Mouse (Mus musculus) embryonic facial prominence, embryonic 13.5 days (tissue): ENCODE measurements around the gene Zbtb7a. TPM values are rescaled to one million over a fixed set of nuclear protein-coding genes. Genes with fewer than 3 reads are reported as not detected.

Source experiments
- ATAC-seq: fragments of 200-750 bp; cut with Nextera tagmentation; 2 replicates; pipeline ENCODE4 v1.8.0; 2017; ENCODE audit warnings: low read depth; ENCODE audit not compliant: insufficient number of reproducible peaks, insufficient read depth, low FRiP score, low TSS enrichment
- H3K27ac ChIP-seq: fragments of 300-500 bp; sonication (generic); 2 replicates; pipeline ENCODE4 v1.5.1; 2015; ENCODE audit warnings: moderate library complexity, mild to moderate bottlenecking, inconsistent platforms
- H3K27me3 ChIP-seq: fragments of 300-500 bp; sonication (generic); 2 replicates; pipeline ENCODE4 v1.6.1; 2015; ENCODE audit warnings: mild to moderate bottlenecking, inconsistent platforms
- H3K36me3 ChIP-seq: fragments of 300-500 bp; sonication (generic); 2 replicates; pipeline ENCODE4 v1.6.1; 2015; ENCODE audit warnings: mild to moderate bottlenecking, inconsistent platforms
- H3K4me1 ChIP-seq: fragments of 300-500 bp; sonication (generic); 2 replicates; pipeline ENCODE4 v1.6.1; 2015; ENCODE audit warnings: inconsistent platforms
- H3K4me2 ChIP-seq: fragments of 300-500 bp; sonication (generic); 2 replicates; pipeline ENCODE4 v1.6.1; 2015; ENCODE audit warnings: moderate library complexity, mild to moderate bottlenecking, inconsistent platforms
- H3K4me3 ChIP-seq: fragments of 300-500 bp; sonication (generic); 2 replicates; pipeline ENCODE4 v1.5.1; 2015; ENCODE audit warnings: mild to moderate bottlenecking, inconsistent platforms
- H3K9ac ChIP-seq: fragments of 300-500 bp; sonication (generic); 2 replicates; pipeline ENCODE4 v1.6.1; 2015; ENCODE audit warnings: mild to moderate bottlenecking, inconsistent platforms
- H3K9me3 ChIP-seq: fragments of 300-500 bp; sonication (generic); 2 replicates; pipeline ENCODE4 v1.6.1; 2016; ENCODE audit warnings: inconsistent platforms
- WGBS: fragments of 180-500 bp; shearing (Covaris S2); methylation state at CpG from one replicate; pipeline ENCODE4 v1.1.7; 2015; ENCODE audit warnings: mixed read lengths; 5-methylcytosine and 5-hydroxymethylcytosine counted together
- polyA plus RNA-seq: library from polyadenylated mRNA; unstranded; fragments of >200 nt; fragmentation: Nextera tagmentation; extraction: Ambion mirVana; gene quantifications from 2 replicates; pipeline ENCODE4 v1.2.1, GENCODE M21; 2015

Zbtb7a gene
- polyA plus RNA-seq, 1 experiment from 2014 or later: 27.0 TPM

DNA sequence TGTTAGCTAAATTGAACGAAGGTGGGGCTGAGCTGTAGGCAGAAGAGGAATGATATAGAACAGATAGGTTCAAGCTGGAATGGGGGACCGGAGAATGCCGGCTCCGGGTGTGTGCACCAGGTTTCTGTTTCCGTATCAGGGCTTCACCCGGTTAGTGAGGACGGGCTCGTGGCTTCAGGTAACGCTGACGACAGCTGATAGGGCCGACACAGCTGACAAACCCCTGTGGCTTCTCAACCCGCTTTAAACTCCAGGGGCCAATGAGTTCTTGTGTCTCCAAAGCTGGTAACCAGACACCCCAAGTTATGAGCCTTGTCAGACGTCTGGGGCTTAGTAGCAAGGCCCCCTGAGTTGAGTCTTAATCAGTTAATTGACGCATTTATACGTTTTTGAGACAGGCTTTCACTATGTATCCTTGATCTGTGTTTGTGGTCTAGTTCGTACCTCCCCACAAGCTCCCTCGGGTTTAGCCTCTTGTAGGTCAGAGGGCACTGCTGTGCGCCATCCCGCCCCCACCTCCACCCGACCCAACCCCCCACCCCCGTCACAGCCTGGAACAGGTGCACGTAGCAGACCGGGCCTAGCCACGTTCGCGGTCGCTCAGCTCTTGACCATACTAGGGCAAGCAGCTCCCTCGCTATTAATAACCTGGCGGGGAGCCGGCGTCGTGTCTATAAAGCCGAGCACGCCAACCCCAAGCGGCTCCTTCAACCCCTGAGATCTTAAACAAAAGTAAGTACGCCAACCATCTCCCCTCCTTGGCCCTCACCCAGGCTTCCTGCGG lies 59.2 kb downstream of the Zbtb7a start:
- H3K27ac ChIP-seq: no peak overlapping the region
- ATAC-seq: no peak
- peaks cover 23% of the 10 kb centered on the region for H3K4me1 ChIP-seq
- no peaks in the 10 kb centered on the region for H3K9me3 ChIP-seq
- peaks cover 17% of the 10 kb centered on the region for H3K36me3 ChIP-seq
- no peak overlapping the region for H3K4me3 ChIP-seq
- WGBS: 13% methylated on average over 37 of the region's 37 CpGs
- peaks cover 54% of the 10 kb centered on the region for H3K27me3 ChIP-seq
- H3K4me2 ChIP-seq: peak overlapping the region; percentile 1; the same call in 1 of the 2 replicates
- peak overlapping the region; percentile 44 for H3K9ac ChIP-seq

DNA sequence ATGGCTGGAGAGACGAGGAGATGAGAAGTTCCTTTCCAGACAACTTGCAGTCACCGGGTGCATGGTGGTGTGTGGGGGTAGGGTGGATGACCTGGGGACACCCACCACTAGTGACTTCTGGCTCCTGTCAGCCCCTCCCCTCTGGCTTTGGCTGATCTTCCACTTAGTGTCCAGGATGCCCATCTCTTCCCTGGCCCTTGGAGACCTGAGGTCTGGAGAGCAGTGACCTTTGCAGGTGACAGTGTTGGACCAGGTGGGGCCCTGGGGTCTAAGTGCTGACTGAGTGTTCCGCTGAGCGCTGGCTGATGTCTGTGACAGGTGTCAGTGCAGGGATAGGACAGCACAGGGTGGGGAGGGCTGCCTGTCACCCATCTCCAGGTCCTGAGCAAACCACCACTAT lies 60.3 kb downstream of the Zbtb7a start:
- peaks cover 10% of the 10 kb centered on the region for H3K36me3 ChIP-seq
- H3K4me1 ChIP-seq: peaks cover 23% of the 10 kb centered on the region
- WGBS: 65% methylated on average over 4 of the region's 4 CpGs
- H3K27me3 ChIP-seq: peaks cover 64% of the 10 kb centered on the region
- H3K4me3 ChIP-seq: no peak overlapping the region
- no peaks in the 10 kb centered on the region for H3K9me3 ChIP-seq
- no peak overlapping the region for H3K9ac ChIP-seq
- H3K27ac ChIP-seq: no peak overlapping the region
- no peak overlapping the region for H3K4me2 ChIP-seq
- no peak for ATAC-seq

DNA sequence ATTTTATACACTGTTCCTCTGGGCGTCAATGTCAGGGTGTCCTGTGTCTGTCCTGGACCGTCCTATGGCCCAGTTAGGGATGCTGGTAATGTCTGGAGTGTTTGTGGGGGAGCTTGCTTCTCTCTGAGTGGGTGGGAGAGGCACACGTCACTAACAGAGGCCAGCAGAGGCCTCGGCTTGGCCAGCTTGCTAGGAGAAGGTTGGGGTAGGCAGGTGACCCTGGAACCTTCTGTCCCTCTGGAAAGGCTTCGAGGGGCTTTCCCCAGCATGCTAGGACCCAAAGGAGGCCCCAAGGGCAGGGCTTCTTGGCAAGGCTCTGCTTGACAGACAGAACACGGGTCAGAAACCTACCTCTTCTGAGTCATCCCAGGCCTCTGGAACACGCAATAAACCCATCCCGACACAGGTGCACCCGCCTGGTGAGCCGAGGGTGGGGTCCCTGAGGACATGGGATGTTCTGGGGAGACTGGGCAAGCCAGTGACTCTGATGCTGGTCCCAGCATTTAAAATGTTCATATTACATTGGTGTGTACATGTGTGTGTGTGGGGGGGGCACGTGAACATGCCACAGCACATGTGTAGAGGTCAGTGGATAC lies 61.5 kb downstream of the Zbtb7a start:
- Histone ChIP-seq H3K4me1 (peaks cover 22% of the 10 kb centered on the region), H3K9me3 (no peaks in the 10 kb centered on the region), H3K9ac (no peak overlapping the region), H3K27me3 (peaks cover 64% of the 10 kb centered on the region), H3K27ac (no peak overlapping the region), H3K4me2 (no peak overlapping the region), H3K4me3 (no peak overlapping the region), H3K36me3 (no peaks in the 10 kb centered on the region)
- ATAC-seq: no peak
- 62% methylated on average over 11 of the region's 11 CpGs for WGBS

DNA sequence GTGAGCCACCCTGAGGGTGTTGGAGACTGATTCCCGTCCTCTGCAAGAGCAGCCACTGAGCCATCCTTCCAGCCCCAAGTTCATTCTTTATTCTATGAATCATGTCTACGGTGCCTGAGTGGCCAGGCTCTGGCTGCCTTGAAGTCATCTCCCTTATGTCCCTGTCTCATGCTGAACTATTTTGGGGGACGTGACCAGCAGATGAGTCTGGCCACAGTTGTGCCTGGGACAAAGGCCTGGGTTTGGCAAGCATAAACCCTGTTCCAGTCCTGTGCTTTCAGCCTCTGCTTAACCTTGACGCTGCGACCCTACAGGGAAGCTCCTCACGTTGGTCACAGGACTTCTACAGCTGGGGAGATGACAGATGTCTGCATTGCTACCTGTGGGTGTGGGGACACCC lies 62.3 kb downstream of the Zbtb7a start:
- Histone ChIP-seq H3K27ac (no peak overlapping the region), H3K9ac (no peak overlapping the region), H3K9me3 (no peaks in the 10 kb centered on the region), H3K36me3 (no peaks in the 10 kb centered on the region), H3K4me1 (peaks cover 16% of the 10 kb centered on the region), H3K4me2 (no peak overlapping the region), H3K27me3 (peaks cover 64% of the 10 kb centered on the region), H3K4me3 (no peak overlapping the region)
- WGBS: 43% methylated on average over 6 of the region's 6 CpGs
- ATAC-seq: no peak

DNA sequence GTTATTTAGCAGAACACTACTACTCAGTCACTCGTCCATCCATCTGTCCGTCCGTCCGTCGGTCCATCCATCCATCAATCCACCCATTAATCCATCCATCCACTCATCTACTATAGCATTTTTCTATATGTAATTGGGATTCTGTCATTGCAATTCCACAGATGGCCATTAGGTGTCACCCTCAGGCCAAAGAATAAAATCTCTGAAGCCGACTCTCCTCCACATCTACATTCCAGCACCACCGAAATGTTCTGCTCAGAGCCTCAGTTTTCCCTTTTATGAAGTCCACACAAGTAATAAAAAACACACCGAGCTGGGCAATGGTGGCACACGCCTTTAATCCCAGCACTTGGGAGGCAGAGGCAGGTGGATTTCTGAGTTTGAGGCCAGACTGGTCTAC lies 63.2 kb downstream of the Zbtb7a start:
- ATAC-seq: no peak
- peaks cover 9% of the 10 kb centered on the region for H3K4me1 ChIP-seq
- H3K4me2 ChIP-seq: no peak overlapping the region
- H3K36me3 ChIP-seq: no peaks in the 10 kb centered on the region
- peaks cover 60% of the 10 kb centered on the region for H3K27me3 ChIP-seq
- 2% methylated on average over 9 of the region's 9 CpGs for WGBS
- no peaks in the 10 kb centered on the region for H3K9me3 ChIP-seq
- H3K27ac ChIP-seq: no peak overlapping the region
- H3K4me3 ChIP-seq: no peak overlapping the region
- H3K9ac ChIP-seq: no peak overlapping the region

DNA sequence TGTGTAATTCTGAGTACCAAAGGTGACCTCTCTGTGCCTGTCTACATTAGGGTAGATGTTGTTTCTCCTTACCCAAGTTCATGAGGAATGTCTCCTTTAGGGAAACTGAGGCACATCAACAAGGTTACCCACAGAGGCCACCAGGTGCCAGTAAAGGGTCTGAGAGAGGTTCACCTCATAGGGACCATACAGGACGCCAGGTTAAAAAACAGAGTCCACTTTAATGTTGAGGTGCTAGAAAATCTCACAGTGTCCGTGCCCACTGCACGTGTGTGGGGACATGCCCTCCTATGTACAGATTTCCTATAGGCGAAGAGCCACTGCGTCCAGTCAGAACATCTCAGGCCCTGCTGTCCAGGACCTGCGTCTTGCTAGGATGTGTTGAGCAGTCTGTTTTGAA lies 64.0 kb downstream of the Zbtb7a start:
- no peak overlapping the region for H3K4me2 ChIP-seq
- no peaks in the 10 kb centered on the region for H3K36me3 ChIP-seq
- H3K4me1 ChIP-seq: peaks cover 7% of the 10 kb centered on the region
- peaks cover 52% of the 10 kb centered on the region for H3K27me3 ChIP-seq
- H3K9ac ChIP-seq: 0 out of 2 replicates have a peak overlapping the region, but pooled peaks have one; percentile 44
- WGBS: 83% methylated on average over 6 of the region's 6 CpGs
- H3K4me3 ChIP-seq: no peak overlapping the region
- no peaks in the 10 kb centered on the region for H3K9me3 ChIP-seq
- no peak overlapping the region for H3K27ac ChIP-seq
- ATAC-seq: no peak

DNA sequence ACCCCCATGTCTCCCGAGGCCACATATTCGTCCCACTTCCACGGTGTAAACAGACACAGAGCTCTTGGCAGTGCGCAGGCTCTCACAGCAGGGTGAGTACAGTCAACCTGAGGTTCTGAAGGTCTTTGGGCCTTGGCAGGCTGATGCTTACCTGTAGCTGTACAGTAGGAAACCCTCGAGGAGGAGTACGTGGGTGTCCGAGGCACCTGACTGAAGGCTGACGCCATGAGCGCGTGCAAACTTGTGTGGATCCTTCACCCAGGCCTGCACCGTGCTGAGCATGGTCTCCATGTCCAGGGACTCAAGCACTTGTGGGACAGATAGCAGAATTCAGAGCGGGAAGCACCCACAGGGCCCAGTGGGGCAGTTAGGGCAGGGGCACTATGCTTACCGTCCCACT lies 65.1 kb downstream of the Zbtb7a start:
- no peak overlapping the region for H3K4me2 ChIP-seq
- H3K36me3 ChIP-seq: no peaks in the 10 kb centered on the region
- H3K27me3 ChIP-seq: peaks cover 40% of the 10 kb centered on the region
- no peaks in the 10 kb centered on the region for H3K9me3 ChIP-seq
- H3K27ac ChIP-seq: no peak overlapping the region
- no peaks in the 10 kb centered on the region for H3K4me1 ChIP-seq
- ATAC-seq: no peak
- no peak overlapping the region for H3K9ac ChIP-seq
- H3K4me3 ChIP-seq: no peak overlapping the region
- WGBS: 83% methylated on average over 13 of the region's 13 CpGs

DNA sequence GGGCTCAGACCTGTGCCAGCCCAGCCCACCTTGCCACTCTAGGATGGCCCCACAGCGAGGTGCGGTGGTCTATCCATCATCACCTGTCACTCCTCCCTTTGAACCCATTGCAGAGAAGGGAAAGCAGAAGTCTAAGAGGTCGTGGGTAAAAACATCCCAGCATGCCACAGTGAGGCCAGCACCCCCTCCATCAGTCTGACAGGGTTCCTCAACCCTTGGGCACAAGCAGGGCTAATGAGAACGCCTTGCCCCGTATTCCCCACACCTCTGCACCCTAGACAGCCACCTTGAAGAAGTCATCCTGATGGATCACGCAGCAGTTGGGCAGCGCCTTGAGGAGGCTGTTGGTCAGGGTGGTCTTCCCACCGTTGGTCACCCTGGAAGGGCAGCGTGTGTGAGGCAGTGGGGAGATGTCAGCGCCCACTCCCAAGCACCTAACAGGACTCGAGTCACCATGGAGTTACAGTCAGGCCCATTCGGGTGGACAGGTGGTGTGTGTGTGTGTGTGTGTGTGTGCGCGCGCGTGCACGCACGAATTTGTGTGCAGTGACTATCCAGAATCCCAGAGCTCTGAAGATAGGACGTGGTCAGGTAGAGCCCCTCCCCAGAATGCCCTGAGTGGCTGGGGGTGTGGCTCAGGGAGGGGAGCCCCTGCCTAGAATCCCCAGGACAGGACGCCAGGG lies 65.7 kb downstream of the Zbtb7a start:
- Histone ChIP-seq H3K27ac (no peak overlapping the region), H3K4me2 (no peak overlapping the region), H3K27me3 (peaks cover 34% of the 10 kb centered on the region), H3K9me3 (no peaks in the 10 kb centered on the region), H3K4me1 (no peaks in the 10 kb centered on the region), H3K4me3 (no peak overlapping the region), H3K9ac (0 out of 2 replicates have a peak overlapping the region, but pooled peaks have one; percentile 27), H3K36me3 (no peaks in the 10 kb centered on the region)
- no peak for ATAC-seq
- WGBS: 76% methylated on average over 20 of the region's 20 CpGs

DNA sequence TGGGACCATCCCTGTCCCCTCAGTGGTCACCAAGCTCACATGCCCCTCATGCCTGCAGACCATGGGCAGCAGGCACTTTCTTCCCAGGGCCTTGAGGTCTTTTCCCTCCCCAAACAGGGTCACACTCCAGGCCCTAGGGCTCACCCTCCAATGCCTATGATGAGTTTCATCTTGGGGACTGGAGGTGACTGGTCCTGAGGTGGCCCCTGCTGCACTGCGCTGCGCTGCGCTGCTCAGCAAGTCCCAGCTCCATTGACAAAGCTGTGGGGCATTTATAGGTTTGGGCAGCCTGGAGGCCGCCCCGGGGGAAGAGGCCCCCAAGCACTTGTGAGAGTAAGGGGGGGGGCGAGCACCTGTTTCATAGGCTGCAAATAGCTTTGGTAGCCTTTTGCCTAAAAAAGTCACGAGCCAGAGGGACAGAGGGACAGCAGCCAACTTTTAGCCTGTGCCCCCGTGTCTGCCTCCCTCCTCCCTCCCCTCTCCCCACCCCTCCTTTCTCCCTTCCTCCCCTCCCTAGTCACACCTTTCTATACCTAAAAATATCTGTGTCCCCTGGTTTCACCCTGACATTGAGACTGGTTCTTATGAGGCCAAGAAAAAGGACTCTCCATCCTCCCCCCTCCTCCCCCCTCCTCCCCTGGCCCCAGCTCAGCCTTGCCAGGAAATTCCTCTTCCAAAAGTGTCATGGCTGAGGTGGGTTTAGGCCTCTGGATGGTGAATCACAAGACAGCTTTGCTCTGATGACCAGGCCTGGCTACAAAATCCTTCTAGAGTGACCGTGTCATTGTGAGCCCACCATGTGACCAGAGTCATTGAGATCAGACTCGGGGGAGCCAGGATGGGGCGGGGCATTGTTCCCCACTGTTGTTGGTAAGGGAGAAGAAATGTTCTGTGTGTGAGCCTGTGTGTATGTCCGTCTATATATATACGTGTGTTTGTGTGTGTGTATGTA lies 67.1 kb downstream of the Zbtb7a start, which contains the start of gene Nmrk2:
Nmrk2 (minus strand) TSS at position 245 of the 952 bp plus-strand sequence.
- no peaks in the 10 kb centered on the region for H3K4me1 ChIP-seq
- H3K9ac ChIP-seq: 0 out of 2 replicates have a peak within 1 kb of the TSS, but pooled peaks have one; percentile 27
- H3K27me3 ChIP-seq: peaks cover 21% of the 10 kb centered on the region
- H3K4me2 ChIP-seq: no peak within 1 kb of the TSS
- ATAC-seq: no peak
- H3K36me3 ChIP-seq: no peaks in the 10 kb centered on the region
- no peaks in the 10 kb centered on the region for H3K9me3 ChIP-seq
- H3K4me3 ChIP-seq: no peak within 1 kb of the TSS
- H3K27ac ChIP-seq: no peak within 1 kb of the TSS
- WGBS: 52% methylated on average over 13 of the region's 13 CpGs
